Mouse (Mus musculus) heart, postnatal 4 days (tissue): Measurements from ENCODE around the gene Fam81a. TPM values are rescaled to one million over a fixed set of nuclear protein-coding genes. Genes with fewer than 3 reads are reported as not detected.

Experiments used
- DNase-seq: peaks from one replicate; pipeline ENCODE4 v3.0.0; 2021
- total RNA-seq, 2 experiments: library from RNA; stranded (reverse); gene quantifications; 2 replicates each; pipeline ENCODE4 v1.2.3; 2021

Gene Fam81a
- total RNA-seq, 2 experiments from 2014 or later: 25.4 to 28.1 TPM

GRCm38 (mm10) chr9:70108151-70108550, 34.2 kb downstream of the Fam81a start:
- DNase-seq: no peak

GRCm38 (mm10) chr9:70105573-70105972, 36.8 kb downstream of the Fam81a start:
- no peak for DNase-seq

- no peak for DNase-seq
Observed at GRCm38 (mm10) chr9:70103106-70103505, 39.3 kb downstream of the Fam81a start.

- no peak for DNase-seq
Observed at GRCm38 (mm10) chr9:70097542-70097941, 44.8 kb downstream of the Fam81a start.

GRCm38 (mm10) chr9:70095016-70095415, 47.3 kb downstream of the Fam81a start:
- DNase-seq: no peak

DNA sequence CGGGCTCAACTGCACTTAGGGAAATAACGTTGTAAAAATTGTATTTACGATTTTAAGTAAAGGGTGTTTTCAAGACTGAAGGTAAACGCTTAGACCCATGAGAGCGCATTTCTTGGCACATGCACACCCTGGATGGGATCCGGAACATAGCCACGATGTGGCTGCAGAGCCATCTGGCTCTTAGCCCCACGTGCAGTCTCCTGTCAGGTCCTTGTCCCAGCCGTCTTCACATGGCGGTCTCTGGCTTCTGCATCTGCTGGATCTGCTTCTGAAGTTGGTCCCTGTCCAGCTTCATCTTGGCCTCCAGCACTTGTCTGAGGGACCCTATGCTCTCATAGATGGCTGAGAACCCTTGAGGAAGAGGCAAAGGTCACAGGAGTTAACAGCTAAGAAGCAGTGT, 51.8 kb downstream of the Fam81a start:
- DNase-seq: no peak

DNA sequence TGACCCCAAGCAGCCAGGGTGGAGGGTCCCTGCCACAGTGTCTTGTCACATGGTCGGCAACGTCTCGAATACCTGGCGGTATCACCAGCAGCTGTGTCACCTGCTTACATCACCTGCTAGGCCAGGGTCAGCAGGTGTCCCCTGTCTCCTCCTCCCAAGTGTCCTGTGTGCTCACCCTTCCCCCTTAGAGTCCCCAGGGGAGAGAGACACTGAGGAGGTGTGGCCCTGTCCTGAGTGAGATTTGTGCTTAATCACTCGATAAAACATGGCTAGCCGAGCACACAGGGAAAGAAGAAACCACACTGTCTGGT, 53.6 kb downstream of the Fam81a start:
- no peak for DNase-seq

GRCm38 (mm10) chr9:70088041-70088785, 54.1 kb downstream of the Fam81a start:
- peak; percentile 67 for DNase-seq

DNA sequence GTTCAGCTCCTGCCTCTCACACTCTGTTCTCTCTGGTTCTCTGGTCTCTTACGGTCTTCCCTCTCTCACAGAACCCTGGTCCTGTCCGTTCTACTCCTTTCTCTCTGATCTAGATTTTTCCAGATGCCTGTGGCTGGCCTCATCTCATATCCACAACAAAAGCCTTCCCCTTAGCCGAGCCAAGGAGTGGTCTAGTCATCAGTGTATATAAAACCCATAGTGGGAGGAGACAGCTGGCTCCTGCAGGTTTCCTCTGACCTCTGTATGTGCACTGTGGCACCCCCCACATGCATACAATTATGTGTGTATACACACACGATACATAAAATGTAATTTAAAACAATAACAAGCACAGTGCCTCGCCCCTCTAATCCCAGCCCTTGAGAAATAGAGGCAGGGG, 55.0 kb downstream of the Fam81a start:
- no peak for DNase-seq

DNA sequence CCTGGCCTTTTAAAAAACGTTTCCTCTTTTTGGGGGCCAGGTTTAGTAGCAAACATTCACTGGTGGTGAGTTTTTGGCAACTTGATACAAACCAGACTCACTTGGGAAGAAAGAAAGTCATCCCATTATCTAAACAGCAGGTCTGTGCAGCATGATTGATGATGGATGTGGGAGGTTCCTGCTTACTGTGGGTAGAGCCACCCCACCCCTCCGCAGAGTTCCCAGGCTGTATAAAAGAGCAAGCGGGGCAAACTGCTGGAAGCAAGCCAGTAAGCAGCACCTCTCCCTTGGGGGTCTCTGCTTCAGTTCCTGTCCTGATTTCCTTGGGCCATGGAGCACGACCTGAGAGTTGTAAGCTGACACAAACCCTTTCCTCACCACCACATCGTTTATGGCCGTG, 56.3 kb downstream of the Fam81a start:
- DNase-seq: no peak

GRCm38 (mm10) chr9:70084107-70084506, 58.3 kb downstream of the Fam81a start:
- peak; percentile 63 for DNase-seq

- no peak for DNase-seq
Observed at GRCm38 (mm10) chr9:70082357-70083204, 59.8 kb downstream of the Fam81a start.

DNA sequence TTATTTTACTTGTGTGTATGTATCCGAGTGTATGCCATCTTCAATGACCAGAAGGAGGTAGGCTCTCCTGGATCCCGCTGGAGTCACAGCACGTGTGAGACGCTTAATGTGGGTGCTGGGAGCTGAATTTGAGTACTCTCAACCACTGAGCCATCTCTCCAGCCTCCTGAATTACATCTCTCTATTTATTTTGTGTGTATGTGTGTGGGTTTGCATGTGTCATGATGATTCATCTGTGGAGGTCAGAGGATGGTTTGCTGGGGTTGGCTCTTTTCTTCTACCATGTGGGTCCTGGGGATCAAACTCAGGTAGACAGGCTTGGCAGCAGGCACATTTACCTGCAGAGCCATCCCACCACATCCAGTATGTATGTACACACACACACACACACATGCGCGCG, 60.6 kb downstream of the Fam81a start:
- no peak for DNase-seq

DNA sequence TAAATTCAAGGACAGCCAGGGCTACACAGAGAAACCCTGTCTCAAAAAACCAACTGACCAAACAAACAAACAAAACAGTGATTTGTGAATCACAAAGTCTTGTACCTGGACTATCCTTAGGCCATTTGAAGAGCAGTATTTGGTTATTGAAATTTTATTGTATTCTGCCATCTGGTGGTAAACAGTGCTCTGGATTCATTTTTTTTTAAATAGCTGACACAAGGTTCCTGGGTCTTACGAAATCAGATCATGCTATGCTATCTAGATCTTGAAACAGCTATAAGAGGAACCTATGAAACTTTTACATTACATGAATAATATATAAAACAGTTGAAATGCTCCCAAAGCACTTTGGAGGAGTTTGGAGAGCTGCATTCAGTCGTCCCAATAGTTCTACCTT, 61.4 kb downstream of the Fam81a start:
- DNase-seq: no peak

- no peak for DNase-seq
Observed at GRCm38 (mm10) chr9:70080027-70080800, 62.1 kb downstream of the Fam81a start.

GRCm38 (mm10) chr9:70078034-70078433, 64.3 kb downstream of the Fam81a start:
- DNase-seq: no peak

- DNase-seq: no peak
Observed at GRCm38 (mm10) chr9:70077170-70077569, 65.2 kb downstream of the Fam81a start.

DNA sequence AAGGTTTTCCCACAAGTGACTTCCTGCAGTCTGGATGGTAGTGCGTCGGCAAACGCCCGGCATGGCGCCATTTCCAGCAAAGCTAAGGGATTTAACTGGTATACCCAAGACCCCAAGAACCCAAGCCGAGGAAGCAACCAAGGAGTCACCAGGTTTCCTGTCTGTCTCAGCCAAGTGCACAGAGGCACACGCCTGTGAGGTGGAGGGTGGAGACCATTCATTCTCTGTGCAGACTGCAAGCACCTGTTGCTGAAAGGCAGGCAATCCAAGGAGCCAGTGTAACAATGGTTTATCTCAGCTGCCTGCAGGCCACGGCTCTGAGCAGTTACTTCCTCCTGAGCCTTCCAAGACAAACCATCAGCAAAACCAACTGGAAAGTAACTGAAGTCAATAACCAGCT, 70.0 kb downstream of the Fam81a start:
- DNase-seq: no peak

DNA sequence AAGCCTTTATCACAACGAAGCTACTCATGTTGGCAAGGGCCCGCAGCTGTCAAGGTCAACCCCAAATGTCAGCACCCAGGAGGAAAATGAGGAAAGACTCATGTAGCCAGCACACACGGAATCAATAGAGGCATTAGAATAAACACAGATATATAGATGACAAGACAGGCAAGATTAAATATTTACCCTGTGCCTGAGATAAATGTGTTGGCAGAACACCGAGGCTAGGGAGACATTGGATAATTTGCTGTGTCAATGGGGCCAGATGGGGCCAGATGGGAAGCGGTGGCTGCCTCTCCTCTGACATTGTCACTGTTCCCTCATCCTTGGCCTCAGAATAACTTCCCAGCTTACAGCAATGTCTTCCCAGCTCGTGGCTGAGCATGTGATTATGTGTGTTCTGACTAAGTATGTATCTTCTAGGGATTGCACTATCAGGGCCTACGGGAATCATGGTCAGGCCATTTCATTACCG, 72.4 kb downstream of the Fam81a start:
- DNase-seq: peak; percentile 32

DNA sequence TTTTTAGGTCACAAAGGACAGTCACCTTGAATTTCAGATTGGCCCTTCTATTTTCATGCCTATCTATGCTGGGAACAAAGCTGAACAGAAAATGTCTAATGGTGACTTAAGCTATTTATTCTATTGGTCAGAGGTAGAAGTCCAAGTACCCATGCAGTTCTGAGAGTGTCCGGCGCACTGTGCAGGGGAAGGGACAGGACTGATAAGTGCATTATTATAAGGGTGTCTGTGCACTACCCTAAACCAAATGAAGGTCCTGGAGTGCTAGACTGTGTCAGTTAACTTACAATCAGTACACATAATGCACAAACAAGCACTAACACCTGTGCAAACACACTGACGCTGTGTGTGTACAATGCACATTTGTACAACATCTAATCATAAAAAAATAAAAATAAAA, 74.9 kb downstream of the Fam81a start:
- DNase-seq: no peak

DNA sequence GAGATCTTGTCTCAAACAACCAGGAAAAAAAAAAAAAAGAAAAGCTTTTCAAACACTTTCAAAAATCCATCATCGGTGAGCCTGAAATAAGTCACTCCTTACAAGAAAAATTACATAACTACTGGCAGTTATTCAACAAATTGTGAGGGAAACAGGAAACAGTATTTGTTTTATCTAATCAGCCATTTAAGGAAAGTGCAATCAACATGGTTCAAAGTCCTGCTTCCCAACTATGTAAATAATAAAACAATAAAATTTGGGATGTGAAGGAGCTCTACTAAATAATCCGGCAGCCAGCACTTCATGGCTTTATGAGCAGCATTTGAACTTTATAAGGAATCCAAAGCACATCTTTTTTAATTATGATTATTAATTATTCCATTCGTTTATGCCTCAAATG, 80.3 kb downstream of the Fam81a start:
- no peak for DNase-seq

DNA sequence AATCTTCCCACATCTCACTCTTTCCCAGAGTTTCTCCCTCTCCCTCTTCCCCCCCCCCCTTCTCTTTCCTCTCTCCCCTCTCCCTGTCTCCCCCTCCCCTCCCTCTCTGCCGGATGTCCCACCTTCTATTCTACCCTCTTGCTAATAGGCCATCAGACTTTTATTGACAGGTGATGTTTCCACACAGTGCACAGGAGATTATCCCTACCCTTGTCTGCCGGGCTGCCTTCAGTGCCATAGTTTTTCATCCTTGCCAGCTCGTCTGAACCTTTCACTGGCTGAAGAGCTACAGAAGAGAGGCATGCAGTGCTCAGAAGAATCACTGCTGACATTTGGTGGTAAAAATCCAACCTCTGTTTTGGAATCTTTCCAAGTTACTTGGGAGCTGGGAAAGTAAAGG, 88.9 kb downstream of the Fam81a start:
- DNase-seq: no peak

DNA sequence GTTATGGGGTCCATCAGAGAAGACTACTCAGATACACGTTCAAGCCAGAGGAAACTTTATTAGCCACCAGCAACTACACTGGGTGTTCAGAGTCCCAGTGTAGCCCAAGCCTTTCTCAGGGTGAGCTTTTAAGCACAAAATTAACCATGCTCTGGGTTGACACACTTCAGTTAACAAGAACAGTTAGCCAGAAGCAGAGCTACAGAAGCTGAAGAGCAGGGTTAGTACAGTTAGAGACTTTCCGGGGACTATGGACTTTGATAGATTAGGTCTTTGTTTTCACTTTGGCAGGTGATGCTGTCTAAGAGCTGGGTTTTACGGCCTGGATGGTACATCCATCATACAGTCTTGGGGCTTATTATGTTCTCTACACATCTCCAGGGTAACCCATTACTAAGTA, 89.6 kb downstream of the Fam81a start:
- no peak for DNase-seq
